Mouse (Mus musculus) heart, postnatal 0 days (tissue): ENCODE measurements around the gene Nuak2. TPM values are rescaled to one million over a fixed set of nuclear protein-coding genes. Genes with fewer than 3 reads are reported as not detected.

Source experiments
- ATAC-seq: fragments of 200-750 bp; cut with Nextera tagmentation; 2 replicates; pipeline ENCODE4 v1.8.0; 2017; ENCODE audit warnings: low read depth, moderate number of reproducible peaks, moderate library complexity; ENCODE audit not compliant: insufficient read depth
- DNase-seq: peaks from one replicate; pipeline ENCODE4 v3.0.0-alpha.2; 2016; ENCODE audit warnings: low spot score
- H3K27ac ChIP-seq: fragments of 300-500 bp; sonication (generic); 2 replicates; pipeline ENCODE4 v1.5.1; 2014; ENCODE audit warnings: low read depth, mild to moderate bottlenecking
- H3K27me3 ChIP-seq: fragments of 300-500 bp; sonication (generic); 2 replicates; pipeline ENCODE4 v1.6.1; 2014; ENCODE audit warnings: low read length, mixed read lengths; ENCODE audit not compliant: control insufficient read depth, insufficient read depth
- H3K36me3 ChIP-seq: fragments of 300-500 bp; sonication (generic); replicated peaks from 2 replicates; pipeline ENCODE4 v1.6.1; 2014; ENCODE audit warnings: low read length, mixed read lengths; ENCODE audit not compliant: control insufficient read depth, insufficient read depth
- H3K4me1 ChIP-seq: fragments of 300-500 bp; sonication (generic); 2 replicates; pipeline ENCODE4 v1.6.1; 2014; ENCODE audit warnings: antibody characterized with exemption; ENCODE audit not compliant: control insufficient read depth, insufficient read depth
- H3K4me2 ChIP-seq: fragments of 300-500 bp; sonication (generic); 2 replicates; pipeline ENCODE4 v1.6.1; 2014; ENCODE audit warnings: low read depth, mild to moderate bottlenecking, low read length, moderate library complexity
- H3K4me3 ChIP-seq: fragments of 300-500 bp; sonication (generic); 2 replicates; pipeline ENCODE4 v1.5.1; 2014; ENCODE audit warnings: low read depth, low read length
- H3K9ac ChIP-seq: fragments of 300-500 bp; sonication (generic); replicated peaks from 2 replicates; pipeline ENCODE4 v1.6.1; 2014; ENCODE audit warnings: low read depth, low read length, mixed read lengths
- H3K9me3 ChIP-seq: fragments of 300-500 bp; sonication (generic); replicated peaks from 2 replicates; pipeline ENCODE4 v1.6.1; 2016; ENCODE audit warnings: low read length; ENCODE audit not compliant: control insufficient read depth
- CTCF ChIP-seq: IDR thresholded peaks from 2 replicates; pipeline ENCODE4 v1.5.1; 2016; ENCODE audit warnings: antibody characterized with exemption, control low read depth, low read depth
- EP300 ChIP-seq: IDR thresholded peaks from 2 replicates; pipeline ENCODE4 v1.6.1; 2016; ENCODE audit warnings: antibody characterized with exemption, low read depth
- WGBS: fragments of 180-500 bp; shearing (Covaris S2); extraction: QIAGEN DNeasy Blood & Tissue Kit; methylation state at CpG from one replicate; pipeline ENCODE4 v1.1.7; 2014; 5-methylcytosine and 5-hydroxymethylcytosine counted together
- polyA plus RNA-seq: library from polyadenylated mRNA; unstranded; fragments of >200 nt; fragmentation: Nextera tagmentation; extraction: Ambion mirVana; gene quantifications from 2 replicates; pipeline ENCODE4 v1.2.1, GENCODE M21; 2015
- total RNA-seq: library from RNA; depleted of rRNA; stranded (reverse); fragments of >200 nt; gene quantifications from 2 replicates; pipeline ENCODE4 v1.2.3, GENCODE M21; 2014; ENCODE audit warnings: low replicate concordance

Nuak2 gene
- total and polyA plus RNA-seq, 2 experiments from 2014 or later: 0.76 to 2.2 TPM

- TF ChIP-seq EP300: no peak
- TF ChIP-seq CTCF: no peak
- H3K36me3 ChIP-seq: no peaks in the 10 kb centered on the region; the same call in 1 of the 2 replicates
- no peak overlapping the region for H3K4me3 ChIP-seq
- 61% methylated on average over 8 of the region's 8 CpGs for WGBS
- 0 out of 2 replicates have a peak overlapping the region, but pooled peaks have one; percentile 18 for H3K27ac ChIP-seq
- no peaks in the 10 kb centered on the region for H3K27me3 ChIP-seq
- H3K9me3 ChIP-seq: no peaks in the 10 kb centered on the region
- H3K4me1 ChIP-seq: peaks cover 51% of the 10 kb centered on the region
- H3K9ac ChIP-seq: no peak overlapping the region
- H3K4me2 ChIP-seq: no peak overlapping the region
- ATAC-seq (no peak), DNase-seq (peak; percentile 8)
Measured at GRCm38 (mm10) chr1:132371298-132372081, 55.6 kb downstream of the Nuak2 start.

DNA sequence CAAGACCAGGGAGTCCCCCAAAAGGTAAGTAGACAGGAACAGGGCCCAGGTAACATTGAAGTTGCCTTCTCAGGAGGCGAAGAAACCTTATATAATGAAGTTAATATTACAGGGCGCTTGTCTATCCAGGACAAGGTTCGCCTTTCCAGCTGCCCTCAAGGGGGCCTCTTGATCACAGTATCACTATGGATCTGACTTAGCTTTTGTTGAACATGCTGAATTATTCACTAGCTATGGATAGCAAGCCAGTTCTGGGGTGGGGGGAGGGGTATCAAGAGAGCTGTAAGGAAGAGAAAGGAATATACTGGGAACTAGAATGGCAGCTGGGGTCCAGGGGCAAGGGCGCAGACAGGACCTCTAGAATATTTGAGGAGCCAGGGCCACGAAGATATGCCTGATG lies 56.4 kb downstream of the Nuak2 start:
- no peak overlapping the region for H3K9ac ChIP-seq
- ATAC-seq (no peak), DNase-seq (no peak)
- TF ChIP-seq CTCF: no peak
- no peak for TF ChIP-seq EP300
- H3K9me3 ChIP-seq: no peaks in the 10 kb centered on the region
- no peak overlapping the region for H3K27ac ChIP-seq
- WGBS: 85% methylated on average over 5 of the region's 5 CpGs
- H3K27me3 ChIP-seq: no peaks in the 10 kb centered on the region
- H3K4me1 ChIP-seq: peaks cover 51% of the 10 kb centered on the region
- no peak overlapping the region for H3K4me3 ChIP-seq
- no peaks in the 10 kb centered on the region; the same call in 1 of the 2 replicates for H3K36me3 ChIP-seq
- no peak overlapping the region for H3K4me2 ChIP-seq

GRCm38 (mm10) chr1:132372896-132373534 lies 57.1 kb downstream of the Nuak2 start:
- TF ChIP-seq EP300: no peak
- no peak for TF ChIP-seq CTCF
- Histone ChIP-seq H3K27me3 (no peaks in the 10 kb centered on the region), H3K4me1 (peaks cover 47% of the 10 kb centered on the region), H3K36me3 (no peaks in the 10 kb centered on the region; the same call in none of the 2 replicates), H3K27ac (peak overlapping the region; percentile 9; the same call in 1 of the 2 replicates), H3K4me3 (no peak overlapping the region), H3K4me2 (no peak overlapping the region), H3K9ac (no peak overlapping the region), H3K9me3 (no peaks in the 10 kb centered on the region)
- ATAC-seq: no peak
- 63% methylated on average over 6 of the region's 6 CpGs for WGBS
- no peak for DNase-seq

DNA sequence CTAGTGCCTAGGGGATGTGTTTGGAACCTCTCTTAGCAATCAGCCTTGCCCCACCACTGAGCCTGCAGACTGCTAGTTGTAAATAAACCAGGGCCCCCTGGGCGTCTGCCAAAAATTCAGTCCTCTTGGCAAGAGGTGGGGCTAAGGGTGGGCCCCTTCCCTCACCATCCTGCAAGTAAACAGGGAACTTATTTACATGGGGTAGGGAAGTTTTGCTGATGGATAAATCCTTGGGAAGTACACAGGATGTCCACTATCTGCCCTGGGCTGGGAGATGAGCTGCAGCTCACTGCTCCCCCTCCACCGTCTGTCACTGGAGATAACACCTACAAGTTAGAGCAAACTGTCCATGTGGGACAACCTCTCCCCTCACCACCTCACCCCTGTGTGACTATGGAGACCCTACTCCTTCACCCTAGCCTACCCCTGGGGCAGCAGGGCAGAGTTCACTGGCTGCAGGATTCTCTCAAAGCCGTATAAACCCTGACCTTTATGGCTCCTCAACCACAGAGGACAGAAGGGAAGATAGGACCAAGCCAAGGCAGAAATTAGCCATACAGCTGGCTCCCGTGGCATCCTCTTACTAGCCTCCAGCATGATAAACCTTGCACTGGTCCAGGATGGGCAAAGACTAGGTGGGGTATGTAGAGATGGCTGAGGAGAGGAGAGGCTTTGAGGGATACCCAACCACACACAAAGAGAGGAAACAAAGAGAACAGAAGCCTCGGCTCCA lies 58.4 kb downstream of the Nuak2 start:
- H3K9me3 ChIP-seq: no peaks in the 10 kb centered on the region
- peaks cover 6% of the 10 kb centered on the region for H3K36me3 ChIP-seq
- no peaks in the 10 kb centered on the region for H3K27me3 ChIP-seq
- DNase-seq (peak; percentile 71), ATAC-seq (peak; percentile 56)
- H3K4me3 ChIP-seq: no peak overlapping the region
- H3K4me2 ChIP-seq: no peak overlapping the region
- peak overlapping the region; percentile 49 for H3K27ac ChIP-seq
- 16% methylated on average over 5 of the region's 5 CpGs for WGBS
- TF ChIP-seq EP300: no peak
- no peak for TF ChIP-seq CTCF
- no peak overlapping the region; the same call in 1 of the 2 replicates for H3K9ac ChIP-seq
- peaks cover 44% of the 10 kb centered on the region for H3K4me1 ChIP-seq

- ATAC-seq: no peak
- Histone ChIP-seq H3K4me2 (no peak overlapping the region), H3K4me3 (no peak overlapping the region)
Measured at GRCm38 (mm10) chr1:132374873-132375244, 58.9 kb downstream of the Nuak2 start.

More at GRCm38 (mm10) chr1:132374873-132375244, 58.9 kb downstream of the Nuak2 start:
- TF ChIP-seq CTCF (no peak), EP300 (no peak)
- Histone ChIP-seq H3K36me3 (peaks cover 11% of the 10 kb centered on the region), H3K4me1 (peaks cover 44% of the 10 kb centered on the region), H3K9ac (no peak overlapping the region), H3K9me3 (no peaks in the 10 kb centered on the region), H3K27ac (peak overlapping the region; percentile 49), H3K27me3 (no peaks in the 10 kb centered on the region)
- DNase-seq: no peak
- WGBS: 66% methylated on average over 3 of the region's 3 CpGs
